Mouse (Mus musculus) small intestine, adult 2 months (tissue): ENCODE measurements around the gene Spats2.

Source experiments
- CTCF ChIP-seq: fragments of 200-500 bp; IDR thresholded peaks from 2 replicates; pipeline ENCODE4 v1.5.1; 2012; ENCODE audit warnings: low read depth, mild to moderate bottlenecking, control low read depth, inconsistent platforms, low read length, moderate library complexity, mixed read lengths; ENCODE audit not compliant: insufficient replicate concordance, insufficient read length; ENCODE audit errors: extremely low read depth
- POLR2A ChIP-seq: fragments of 200-500 bp; IDR thresholded peaks from 2 replicates; pipeline ENCODE4 v1.6.1; 2012; ENCODE audit warnings: low read depth, mild to moderate bottlenecking, control low read depth, inconsistent platforms, low read length, moderate library complexity

- TF ChIP-seq CTCF: no peak
- no peak for TF ChIP-seq POLR2A
These were observed 137.0 kb downstream of the Spats2 start for GRCm38 (mm10) chr15:99262702-99263101.
